Mouse (Mus musculus): ENCODE results near the gene Cd27.
"Not testable (repeated sequence)": the region's sequence is repeated elsewhere in the genome, so short reads cannot be mapped to it uniquely, and the experiment has no call there.

Gene Cd27

DNA sequence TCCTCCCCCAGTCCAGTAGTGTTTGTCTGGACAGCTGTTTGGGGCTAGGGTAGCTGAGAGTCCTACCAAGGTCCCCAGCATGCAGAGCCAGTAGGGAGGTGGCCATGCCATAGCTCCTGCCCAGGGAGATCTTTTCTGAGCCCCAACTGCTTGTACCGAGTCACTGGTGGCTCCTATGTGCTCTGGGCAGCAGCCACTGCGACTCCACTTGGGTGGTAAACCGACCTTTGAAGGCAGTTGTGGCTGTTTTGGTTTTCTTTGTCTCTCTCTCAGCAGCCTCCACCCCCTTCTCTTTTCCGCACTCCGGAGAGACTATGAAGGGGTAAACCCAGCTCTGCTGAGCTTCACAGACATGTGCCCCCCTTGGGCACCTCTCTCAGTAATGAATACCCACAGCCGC lies at the start of gene Cd27:
Cd27 (minus strand) TSS at position 229 of the 400 bp plus-strand sequence.
- DNase-seq (ENCODE audit: low spot score in 2 of 2), result no peak

DNA sequence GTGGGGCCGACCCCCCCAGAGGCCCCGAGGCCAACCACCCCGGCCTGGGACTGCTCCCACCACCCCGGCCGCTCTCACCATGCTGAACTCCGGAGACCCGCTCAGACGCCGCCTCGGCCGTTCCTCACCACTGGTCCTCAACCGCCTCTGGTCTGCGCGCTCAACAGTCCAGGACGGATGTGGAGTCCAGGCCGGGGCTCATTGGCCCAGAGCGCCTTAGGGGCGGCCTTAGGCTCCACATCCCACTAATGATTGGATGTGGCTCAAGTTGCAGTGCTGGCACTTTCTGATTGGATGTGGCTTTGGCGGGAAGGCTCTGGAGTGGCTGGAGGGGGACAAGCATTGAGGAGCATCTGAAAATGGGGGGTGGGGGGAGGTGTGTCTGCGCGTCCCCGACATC lies 49.1 kb upstream of the Cd27 start, which contains the start of gene Tuba3a:
Tuba3a (minus strand) TSS at position 153 of the 400 bp plus-strand sequence.
- DNase-seq (ENCODE audit: low spot score in 2 of 2), result no peak

DNA sequence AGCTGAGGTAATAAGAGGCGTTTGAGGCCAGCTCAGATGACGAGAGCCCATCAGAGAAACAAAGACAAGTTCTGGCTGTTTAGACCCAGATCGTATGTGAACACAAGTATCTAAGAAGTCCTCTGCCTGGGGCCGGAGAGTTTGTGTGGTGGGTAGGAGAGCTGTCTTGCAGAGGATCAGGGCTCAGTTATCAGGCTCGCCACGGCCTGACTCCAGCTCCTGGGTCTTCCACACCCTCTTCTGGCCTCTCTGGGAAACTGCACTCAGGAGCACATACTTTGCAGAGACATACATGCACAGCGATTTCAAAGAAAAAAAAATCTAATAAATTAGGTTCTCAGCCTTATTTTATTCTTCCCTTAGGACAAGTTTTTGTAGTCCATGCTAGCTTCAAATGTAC lies 47.9 kb upstream of the Cd27 start:
- DNase-seq (ENCODE audit: low spot score in 2 of 2), result no peak

DNA sequence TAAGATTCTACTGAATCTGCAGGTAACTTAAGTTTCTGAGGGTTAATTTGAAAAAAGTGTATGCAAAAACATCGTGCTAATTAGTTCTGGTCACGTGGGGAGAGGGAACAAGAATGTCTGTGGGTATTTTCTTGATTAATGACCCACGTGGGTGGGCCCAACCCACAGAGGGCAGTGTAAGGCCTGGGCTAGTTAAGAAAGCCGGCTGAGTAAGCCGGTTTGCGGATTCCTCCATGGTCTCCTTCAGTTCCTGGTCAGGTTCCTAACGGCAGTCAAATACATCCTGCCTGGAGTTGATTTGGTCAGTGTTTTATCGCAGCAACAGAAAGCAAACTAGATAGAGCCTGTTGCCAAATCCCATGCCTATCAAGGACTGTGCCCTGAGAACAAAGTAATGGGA lies 47.4 kb upstream of the Cd27 start:
- DNase-seq (ENCODE audit: low spot score in 2 of 2), result no peak

GRCm38 (mm10) chr6:125282721-125283120 lies 45.9 kb upstream of the Cd27 start:
- DNase-seq (ENCODE audit: low spot score in 2 of 2), result not testable (repeated sequence)

GRCm38 (mm10) chr6:125279729-125280128 lies 42.9 kb upstream of the Cd27 start:
- no peak for DNase-seq (ENCODE audit: low spot score in 2 of 2)

DNA sequence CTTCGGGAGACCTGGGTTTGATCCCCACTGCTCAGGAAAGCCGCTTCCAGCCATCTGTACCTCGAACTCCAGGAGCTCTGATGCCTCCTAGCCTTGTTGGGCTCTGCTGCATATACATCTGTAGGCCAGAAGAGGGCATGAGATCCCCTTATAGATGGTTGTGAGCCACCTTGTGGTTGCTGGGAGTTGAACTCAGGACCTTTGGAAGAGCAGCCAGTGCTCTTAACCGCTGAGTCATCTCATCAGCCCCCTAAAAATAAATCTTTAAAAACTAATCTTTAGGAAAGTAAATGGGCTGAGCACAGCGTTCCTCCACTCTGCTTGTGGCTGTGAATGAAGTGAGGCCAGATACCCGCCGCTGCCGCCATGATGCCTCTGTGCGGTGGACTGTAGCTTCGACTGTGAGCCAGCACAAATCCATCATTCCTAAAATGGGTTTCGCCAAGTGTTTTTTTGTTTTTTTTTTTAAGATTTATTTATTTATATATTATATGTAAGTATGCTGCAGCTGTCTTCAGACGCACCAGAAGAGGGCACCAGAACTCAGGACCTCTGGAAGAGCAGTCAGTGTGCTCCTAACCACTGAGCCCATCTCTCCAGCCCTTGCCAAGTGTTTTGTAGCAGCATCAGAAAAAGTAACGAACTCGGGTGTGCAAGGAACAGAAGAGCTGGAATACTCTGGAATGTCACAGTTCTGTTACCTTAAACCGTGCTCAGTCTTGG lies 38.2 kb upstream of the Cd27 start:
- DNase-seq (ENCODE audit: low spot score in 2 of 2), result no peak

DNA sequence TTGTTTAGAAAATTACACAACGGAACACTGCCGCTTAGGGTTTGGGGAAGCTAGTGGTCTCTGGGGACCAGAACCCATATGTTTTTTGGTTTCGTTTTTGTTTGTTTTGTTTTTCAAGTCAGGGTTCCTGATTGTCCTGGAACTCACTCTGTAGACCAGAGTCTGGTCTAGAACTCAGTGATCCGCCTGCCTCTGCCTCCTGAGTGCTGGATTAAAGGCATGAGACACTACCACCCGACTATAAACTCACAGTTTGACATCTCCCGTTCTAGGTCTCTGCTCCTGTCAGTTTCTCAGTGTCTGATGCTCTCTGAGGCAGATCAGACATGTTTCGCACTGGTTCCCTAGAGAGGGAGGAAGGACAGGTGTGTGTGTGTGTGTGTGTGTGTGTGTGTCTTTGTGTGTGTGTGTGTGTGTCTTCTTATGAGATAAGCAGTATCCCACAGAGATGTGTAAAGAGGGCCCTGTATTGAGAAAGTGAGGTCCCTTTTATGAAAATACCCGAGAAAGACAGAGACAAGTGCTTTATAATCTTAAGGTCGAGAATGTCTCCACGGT lies 35.5 kb upstream of the Cd27 start:
- no peak for DNase-seq (ENCODE audit: low spot score in 2 of 2)

DNA sequence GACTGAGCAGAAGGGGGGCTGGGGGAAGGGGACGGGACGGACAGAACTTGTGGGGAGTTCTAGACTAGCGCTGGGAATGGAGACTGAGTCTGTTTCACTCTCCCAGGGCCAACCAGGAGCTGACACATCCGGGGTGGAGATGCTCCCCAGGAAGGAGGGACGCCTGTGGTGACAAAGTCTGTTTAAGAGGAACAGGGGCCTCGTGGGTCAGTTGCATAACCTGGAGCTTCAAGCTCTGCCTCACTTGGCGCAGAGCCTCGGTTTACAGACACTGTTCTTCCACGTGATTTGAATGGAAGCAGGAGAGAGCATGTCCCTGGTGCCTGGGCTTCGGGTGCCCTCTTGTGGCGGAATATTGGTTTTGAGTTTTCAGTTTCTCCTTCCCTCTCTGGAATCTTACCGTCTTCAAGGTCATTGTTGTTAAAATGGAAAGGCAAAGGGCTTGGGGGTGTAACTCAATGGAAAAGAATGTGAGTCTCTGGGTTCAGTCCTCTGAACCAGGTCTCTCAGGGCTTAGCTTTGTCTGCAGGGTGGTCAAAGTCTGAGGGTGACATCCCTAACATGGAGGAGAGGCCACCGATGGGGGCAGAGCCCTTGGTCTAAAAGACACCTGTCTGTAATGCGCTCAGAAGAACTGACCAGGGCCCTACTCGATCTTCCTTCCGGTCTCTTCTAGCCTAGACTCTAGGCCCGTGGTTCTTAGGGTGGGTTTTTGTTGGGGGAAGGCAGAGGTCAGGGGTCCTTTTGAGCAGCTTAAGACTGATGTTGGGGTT lies 34.8 kb upstream of the Cd27 start:
- DNase-seq (ENCODE audit: low spot score in 2 of 2), result peak; percentile 87 to 89

DNA sequence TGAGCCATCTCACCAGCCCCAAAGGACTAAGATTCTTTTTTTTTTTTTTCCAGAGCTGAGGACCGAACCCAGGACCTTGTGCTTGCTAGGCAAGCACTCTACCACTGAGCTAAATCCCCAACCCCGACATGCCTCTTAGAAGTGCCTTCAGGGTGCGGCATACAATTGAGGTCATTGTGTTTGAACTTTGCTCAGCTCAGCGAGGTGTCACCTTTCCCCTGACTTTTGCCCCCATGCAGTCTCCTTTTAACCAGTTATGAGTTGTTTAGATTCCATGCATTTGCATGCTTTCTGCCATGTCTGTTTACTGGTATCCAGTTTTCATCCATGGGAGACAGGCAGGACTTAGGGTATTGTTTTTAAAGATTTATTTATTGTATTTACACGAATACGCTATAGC lies 32.0 kb upstream of the Cd27 start:
- no peak for DNase-seq (ENCODE audit: low spot score in 2 of 2)

- no peak for DNase-seq (ENCODE audit: low spot score in 2 of 2)
These were observed 30.7 kb upstream of the Cd27 start for GRCm38 (mm10) chr6:125267469-125267868.

DNA sequence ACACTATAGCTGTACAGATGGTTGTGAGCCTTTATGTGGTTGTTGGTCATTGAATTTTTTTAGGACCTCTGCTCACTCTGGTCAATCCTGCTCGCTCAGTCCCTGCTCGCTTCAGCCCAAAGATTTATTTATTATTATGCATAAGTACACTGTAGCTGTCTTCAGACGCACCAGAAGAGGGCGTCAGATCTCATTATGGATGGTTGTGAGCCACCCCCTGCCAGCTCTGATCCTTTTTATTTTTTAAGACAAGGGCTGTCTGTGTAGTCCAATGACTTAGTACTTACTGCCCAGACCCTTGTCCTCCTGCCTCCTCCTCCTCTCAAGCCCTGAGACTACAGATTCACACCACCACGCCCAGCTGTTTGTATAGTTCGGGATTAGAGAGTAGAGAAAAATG lies 29.8 kb upstream of the Cd27 start:
- not testable (repeated sequence) for DNase-seq (ENCODE audit: low spot score in 2 of 2)

DNA sequence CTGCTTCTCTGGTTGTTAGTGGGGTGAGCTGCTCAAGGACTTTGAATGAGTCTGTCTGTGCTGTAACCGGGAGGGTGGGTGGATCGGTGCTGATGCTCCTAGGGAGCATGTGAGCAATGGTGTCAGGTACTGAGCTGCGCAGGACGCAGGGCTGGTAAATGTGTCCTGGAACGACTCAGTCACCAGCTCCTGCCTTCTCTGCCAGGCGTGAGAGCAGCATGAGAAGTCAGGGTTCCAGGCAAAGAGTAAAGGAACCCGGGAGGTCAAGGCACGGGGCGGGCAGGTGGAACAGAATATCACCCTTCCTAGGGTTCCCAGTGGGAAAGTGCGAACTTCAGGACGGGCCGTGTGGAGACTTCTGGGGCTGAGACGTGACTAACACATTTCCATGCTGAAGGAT lies 29.3 kb upstream of the Cd27 start:
- no peak for DNase-seq (ENCODE audit: low spot score in 2 of 2)

DNA sequence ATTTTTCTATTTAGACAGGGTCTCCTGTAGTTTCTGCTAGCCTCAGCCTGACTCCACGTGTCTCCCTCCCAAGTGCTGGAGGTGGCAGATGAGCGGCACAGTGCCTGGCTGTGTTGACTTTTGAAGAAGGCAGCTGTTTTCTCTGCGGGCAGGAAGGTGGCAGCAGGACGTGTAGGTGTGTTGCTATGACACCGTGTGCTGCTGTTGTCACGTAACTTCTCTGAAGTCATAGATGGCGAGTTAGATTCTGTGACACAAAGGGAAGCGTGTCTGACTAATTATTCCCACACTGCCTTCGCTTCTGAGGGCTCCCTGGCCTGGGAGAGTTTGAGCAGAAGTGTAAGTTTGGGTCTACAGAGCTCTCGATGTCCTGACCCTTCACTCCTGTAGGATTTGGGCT lies 28.4 kb upstream of the Cd27 start:
- DNase-seq (ENCODE audit: low spot score in 2 of 2), result peak; percentile 57 to 66

DNA sequence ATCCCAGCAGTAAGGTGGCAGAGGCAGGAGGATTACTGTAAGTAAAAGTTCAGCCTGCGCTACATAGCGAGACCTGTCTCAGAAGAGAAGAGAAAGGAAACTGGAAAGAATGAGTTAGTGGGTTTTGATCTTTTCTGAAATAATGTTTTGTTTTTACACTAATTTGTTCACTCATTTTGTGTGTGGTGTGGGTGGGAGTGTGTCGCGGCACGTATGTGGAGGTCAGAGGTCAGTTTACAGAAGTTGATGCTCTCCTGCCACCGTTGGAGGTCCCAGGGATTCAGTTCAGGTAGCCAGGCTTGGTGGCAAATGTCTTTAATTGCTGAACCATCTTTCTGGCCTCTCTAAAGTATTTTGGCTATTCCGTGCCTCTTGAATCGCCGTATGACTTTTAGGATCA lies 27.4 kb upstream of the Cd27 start:
- DNase-seq (ENCODE audit: low spot score in 2 of 2), result no peak

- no peak for DNase-seq (ENCODE audit: low spot score in 2 of 2)
These were observed 23.3 kb upstream of the Cd27 start for GRCm38 (mm10) chr6:125260006-125260555.

- DNase-seq (ENCODE audit: low spot score in 2 of 2), result no peak
These were observed 19.6 kb upstream of the Cd27 start for GRCm38 (mm10) chr6:125256222-125256966.

- no peak for DNase-seq (ENCODE audit: low spot score in 2 of 2)
These were observed 18.8 kb upstream of the Cd27 start for GRCm38 (mm10) chr6:125255516-125256044.

DNA sequence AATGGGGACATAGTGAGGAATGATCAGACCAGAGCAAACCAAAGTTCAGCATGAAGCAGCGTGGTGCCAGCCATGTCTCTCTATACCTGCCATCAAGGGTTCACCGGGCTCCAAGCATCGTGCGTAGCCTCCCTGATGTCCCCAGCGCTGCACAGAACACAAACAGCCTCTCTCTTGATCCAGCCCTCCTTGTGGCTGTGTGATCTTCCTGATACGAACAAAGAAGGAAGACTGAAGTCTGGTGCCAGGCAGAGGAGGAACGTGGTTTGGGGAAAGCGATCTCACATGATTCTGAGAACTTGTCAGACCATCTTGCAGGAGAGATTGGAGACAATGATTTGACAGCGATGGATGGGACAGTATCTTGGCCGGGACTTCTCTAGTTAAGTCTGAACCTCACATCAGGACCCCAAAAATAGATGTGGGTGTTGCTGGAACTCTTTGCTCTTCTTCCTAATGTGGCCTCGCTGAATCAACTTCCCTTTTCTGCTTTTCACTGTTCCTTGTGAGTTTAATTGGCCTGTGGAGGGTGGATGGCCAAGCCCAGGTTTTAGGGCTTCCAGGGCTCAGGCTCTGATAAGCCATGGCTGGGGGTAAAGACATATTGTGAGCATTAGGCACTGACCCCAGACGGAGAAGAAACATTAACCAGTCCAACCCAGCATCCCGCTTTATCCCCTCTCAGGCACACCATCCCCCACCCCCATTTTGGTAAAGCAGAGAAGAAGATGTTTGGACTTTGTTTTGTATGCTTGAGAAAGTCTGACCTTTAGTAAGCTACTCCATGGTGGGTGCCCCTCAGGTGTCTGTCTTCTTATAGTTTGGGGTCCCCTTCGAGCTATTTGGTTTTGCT lies 17.3 kb upstream of the Cd27 start:
- DNase-seq (ENCODE audit: low spot score in 2 of 2), result no peak

GRCm38 (mm10) chr6:125252711-125253110 lies 15.9 kb upstream of the Cd27 start:
- no peak for DNase-seq (ENCODE audit: low spot score in 2 of 2)

DNA sequence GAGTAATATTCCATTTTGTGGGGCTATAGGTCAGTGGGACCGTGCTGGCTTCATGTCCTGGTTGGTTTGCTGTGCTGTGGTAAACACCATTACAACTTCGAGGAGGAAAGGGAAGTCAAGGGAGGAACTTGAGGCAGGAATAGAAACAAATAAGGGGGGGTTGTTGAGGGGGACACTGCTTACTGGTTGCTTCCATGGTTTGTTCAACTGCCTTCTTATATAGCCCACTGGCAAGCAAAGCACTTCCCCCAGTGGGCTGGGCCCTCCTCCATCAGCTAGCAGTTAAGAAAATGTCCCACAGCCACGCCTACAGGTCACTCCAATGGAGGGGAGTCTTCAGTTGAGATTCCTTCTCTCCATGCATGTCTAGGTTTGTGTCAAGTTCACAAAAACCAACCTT lies 15.5 kb upstream of the Cd27 start:
- DNase-seq (ENCODE audit: low spot score in 2 of 2), result no peak

Measured in right cerebral cortex, postnatal 36 days (tissue).